Mouse (Mus musculus): ENCODE measurements at regions not wholly inside any gene's neighbourhood (a gene's known extent, or its start where the extent isn't known, plus 50 kb on each side); places are given as distances from the start of the nearest gene placed in this dataset.

- Histone ChIP-seq H3K36me3 (no peaks in the 10 kb centered on the region), H3K9ac (no peak overlapping the region), H3K4me1 (no peaks in the 10 kb centered on the region), H3K9me3 (replicated peaks) (no peaks in the 10 kb centered on the region), H3K4me2 (no peak overlapping the region), H3K27ac (no peak overlapping the region), H3K4me3 (no peak overlapping the region), H3K27me3 (replicated peaks) (no peaks in the 10 kb centered on the region)
- WGBS (ENCODE audit: insufficient replicate concordance), result 39% methylated on average over 8 of the region's 8 CpGs
- no peak for ATAC-seq
These were observed 211.0 kb upstream of the Osr1 start for GRCm38 (mm10) chr12:9358872-9359271.

- Histone ChIP-seq H3K9ac (no peak overlapping the region), H3K36me3 (no peaks in the 10 kb centered on the region), H3K27me3 (replicated peaks) (no peaks in the 10 kb centered on the region), H3K4me2 (no peak overlapping the region), H3K27ac (no peak overlapping the region), H3K4me1 (no peaks in the 10 kb centered on the region), H3K9me3 (replicated peaks) (no peaks in the 10 kb centered on the region), H3K4me3 (no peak overlapping the region)
- ATAC-seq, result no peak
- WGBS (ENCODE audit: insufficient replicate concordance), result 37% methylated on average over 1 of the region's 1 CpGs
These were observed 204.0 kb upstream of the Osr1 start for GRCm38 (mm10) chr12:9365931-9366330.

GRCm38 (mm10) chr12:9368682-9369081 is 201.2 kb upstream of the Osr1 start:
- no peak overlapping the region for H3K9ac ChIP-seq
- no peak overlapping the region for H3K4me2 ChIP-seq
- no peak for ATAC-seq
- H3K36me3 ChIP-seq, result no peaks in the 10 kb centered on the region
- no peaks in the 10 kb centered on the region for H3K9me3 ChIP-seq (replicated peaks)
- WGBS (ENCODE audit: insufficient replicate concordance), result 69% methylated on average over 5 of the region's 5 CpGs
- no peak overlapping the region for H3K27ac ChIP-seq
- no peaks in the 10 kb centered on the region for H3K27me3 ChIP-seq (replicated peaks)
- no peak overlapping the region for H3K4me3 ChIP-seq
- H3K4me1 ChIP-seq, result no peaks in the 10 kb centered on the region

GRCm38 (mm10) chr12:9401956-9402355 is 168.0 kb upstream of the Osr1 start:
- Histone ChIP-seq H3K4me1 (no peaks in the 10 kb centered on the region), H3K4me2 (no peak overlapping the region), H3K36me3 (no peaks in the 10 kb centered on the region), H3K27ac (no peak overlapping the region), H3K27me3 (replicated peaks) (no peaks in the 10 kb centered on the region), H3K9ac (no peak overlapping the region), H3K4me3 (no peak overlapping the region), H3K9me3 (replicated peaks) (no peaks in the 10 kb centered on the region)
- WGBS (ENCODE audit: insufficient replicate concordance), result 61% methylated on average over 3 of the region's 3 CpGs
- no peak for ATAC-seq

- WGBS (ENCODE audit: insufficient replicate concordance), result 55% methylated on average over 7 of the region's 7 CpGs
- Histone ChIP-seq H3K9ac (no peak overlapping the region), H3K4me2 (no peak overlapping the region), H3K27me3 (replicated peaks) (no peaks in the 10 kb centered on the region), H3K9me3 (replicated peaks) (no peaks in the 10 kb centered on the region), H3K27ac (no peak overlapping the region), H3K36me3 (no peaks in the 10 kb centered on the region), H3K4me1 (no peaks in the 10 kb centered on the region), H3K4me3 (no peak overlapping the region)
- no peak for ATAC-seq
These were observed 164.9 kb upstream of the Osr1 start for GRCm38 (mm10) chr12:9404981-9405380.

- H3K9ac ChIP-seq, result no peak overlapping the region
- H3K4me1 ChIP-seq, result no peaks in the 10 kb centered on the region
- H3K27me3 ChIP-seq (replicated peaks), result no peaks in the 10 kb centered on the region
- H3K4me3 ChIP-seq, result no peak overlapping the region
- H3K4me2 ChIP-seq, result no peak overlapping the region
- H3K9me3 ChIP-seq (replicated peaks), result no peaks in the 10 kb centered on the region
- H3K27ac ChIP-seq, result no peak overlapping the region
- no peak for ATAC-seq
- H3K36me3 ChIP-seq, result no peaks in the 10 kb centered on the region
- 50% methylated on average over 3 of the region's 3 CpGs for WGBS (ENCODE audit: insufficient replicate concordance)
These were observed 150.6 kb upstream of the Osr1 start for GRCm38 (mm10) chr12:9419311-9419710.

- Histone ChIP-seq H3K4me2 (no peak overlapping the region), H3K27ac (no peak overlapping the region), H3K27me3 (replicated peaks) (no peaks in the 10 kb centered on the region), H3K4me1 (no peaks in the 10 kb centered on the region), H3K9me3 (replicated peaks) (no peaks in the 10 kb centered on the region), H3K9ac (no peak overlapping the region), H3K36me3 (no peaks in the 10 kb centered on the region), H3K4me3 (no peak overlapping the region)
- WGBS (ENCODE audit: insufficient replicate concordance), result 44% methylated on average over 3 of the region's 3 CpGs
- no peak for ATAC-seq
These were observed 139.3 kb upstream of the Osr1 start for GRCm38 (mm10) chr12:9430656-9431055.

- no peaks in the 10 kb centered on the region for H3K4me1 ChIP-seq
- H3K36me3 ChIP-seq, result no peaks in the 10 kb centered on the region
- no peak overlapping the region for H3K4me2 ChIP-seq
- H3K4me3 ChIP-seq, result no peak overlapping the region
- 30% methylated on average over 9 of the region's 9 CpGs for WGBS (ENCODE audit: insufficient replicate concordance)
- no peak for ATAC-seq
- no peak overlapping the region for H3K27ac ChIP-seq
- H3K9me3 ChIP-seq (replicated peaks), result no peaks in the 10 kb centered on the region
- no peaks in the 10 kb centered on the region for H3K27me3 ChIP-seq (replicated peaks)
- H3K9ac ChIP-seq, result no peak overlapping the region
These were observed 131.2 kb upstream of the Osr1 start for GRCm38 (mm10) chr12:9438575-9439161.

- Histone ChIP-seq H3K27me3 (replicated peaks) (no peaks in the 10 kb centered on the region), H3K4me1 (no peaks in the 10 kb centered on the region), H3K9ac (no peak overlapping the region), H3K27ac (no peak overlapping the region), H3K36me3 (no peaks in the 10 kb centered on the region), H3K4me3 (no peak overlapping the region), H3K9me3 (replicated peaks) (no peaks in the 10 kb centered on the region), H3K4me2 (no peak overlapping the region)
- WGBS (ENCODE audit: insufficient replicate concordance), result 25% methylated on average over 3 of the region's 3 CpGs
- no peak for ATAC-seq
These were observed 119.3 kb upstream of the Osr1 start for GRCm38 (mm10) chr12:9450620-9451019.

GRCm38 (mm10) chr12:9460193-9460592 is 109.7 kb upstream of the Osr1 start:
- 70% methylated on average over 3 of the region's 3 CpGs for WGBS (ENCODE audit: insufficient replicate concordance)
- Histone ChIP-seq H3K4me2 (no peak overlapping the region), H3K27me3 (replicated peaks) (no peaks in the 10 kb centered on the region), H3K27ac (no peak overlapping the region), H3K36me3 (no peaks in the 10 kb centered on the region), H3K4me1 (no peaks in the 10 kb centered on the region), H3K4me3 (no peak overlapping the region), H3K9me3 (replicated peaks) (no peaks in the 10 kb centered on the region), H3K9ac (no peak overlapping the region)
- ATAC-seq, result no peak

- H3K4me3 ChIP-seq, result no peak overlapping the region
- no peaks in the 10 kb centered on the region for H3K27me3 ChIP-seq (replicated peaks)
- H3K27ac ChIP-seq, result no peak overlapping the region
- H3K9me3 ChIP-seq (replicated peaks), result 0 out of 2 replicates have a peak, but pooled peaks cover under 1% of the 10 kb centered on the region
- no peak overlapping the region for H3K4me2 ChIP-seq
- no peaks in the 10 kb centered on the region for H3K4me1 ChIP-seq
- no peaks in the 10 kb centered on the region for H3K36me3 ChIP-seq
- 47% methylated on average over 3 of the region's 3 CpGs for WGBS (ENCODE audit: insufficient replicate concordance)
- H3K9ac ChIP-seq, result no peak overlapping the region
- no peak for ATAC-seq
These were observed 100.1 kb upstream of the Osr1 start for GRCm38 (mm10) chr12:9469655-9470470.

- H3K27ac ChIP-seq, result no peak overlapping the region
- no peak overlapping the region for H3K4me3 ChIP-seq
- H3K36me3 ChIP-seq, result no peaks in the 10 kb centered on the region
- 54% methylated on average over 2 of the region's 2 CpGs for WGBS (ENCODE audit: insufficient replicate concordance)
- no peak overlapping the region for H3K9ac ChIP-seq
- ATAC-seq, result no peak
- H3K27me3 ChIP-seq (replicated peaks), result no peaks in the 10 kb centered on the region
- 0 out of 2 replicates have a peak, but pooled peaks cover 3% of the 10 kb centered on the region for H3K9me3 ChIP-seq (replicated peaks)
- no peaks in the 10 kb centered on the region for H3K4me1 ChIP-seq
- no peak overlapping the region for H3K4me2 ChIP-seq
These were observed 94.1 kb upstream of the Osr1 start for GRCm38 (mm10) chr12:9475836-9476235.

Measured in liver, embryonic 12.5 days (tissue).